ENCODE assay signal across 10 mouse cellular contexts in the genomic region with DNA sequence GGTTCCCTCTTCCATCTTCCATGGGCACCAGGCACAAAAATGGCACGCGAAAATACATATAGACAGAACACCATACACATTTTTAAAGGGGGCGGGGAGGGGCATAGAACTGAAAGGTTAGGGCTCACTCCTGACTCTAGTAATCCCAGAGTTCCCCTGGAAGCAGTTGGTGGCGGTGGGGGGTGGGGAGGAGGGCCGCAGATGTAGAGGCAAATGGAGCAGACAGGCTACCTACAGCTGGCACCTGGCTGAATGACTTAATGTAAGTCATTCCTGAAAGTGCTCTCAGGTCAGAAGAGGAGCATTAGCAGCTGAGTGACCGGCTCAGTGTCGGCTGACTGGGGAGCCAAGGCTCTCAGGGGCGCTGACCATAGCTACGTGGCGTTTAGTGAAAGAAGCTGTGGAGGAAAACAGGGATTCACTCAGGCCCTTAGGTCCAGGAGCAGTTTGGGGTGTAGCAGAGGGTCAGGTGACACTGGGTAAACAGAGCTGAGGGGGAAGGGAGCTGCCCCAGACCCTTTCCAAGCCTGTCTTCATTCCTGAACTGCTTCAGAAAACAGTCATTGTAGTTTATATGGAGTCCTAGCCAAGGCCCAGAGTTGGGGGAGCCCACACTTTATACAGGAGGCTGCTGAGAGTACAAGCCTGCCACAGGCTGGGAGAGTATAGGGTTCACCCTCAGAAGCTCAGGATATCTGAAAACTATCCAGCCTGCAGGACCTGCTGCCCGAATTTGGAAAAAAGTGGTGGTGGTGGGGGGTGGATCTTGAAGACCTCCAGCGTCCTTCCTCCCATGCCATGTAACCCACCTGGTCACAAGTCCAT. TPM values are rescaled to one million over a fixed set of nuclear protein-coding genes. Genes with fewer than 3 reads are reported as not detected.
A peak's percentile ranks its signal among the peaks of the same experiment; 100 is the strongest.
DNase-seq lines count a peak whose midpoint lies in the region; ATAC-seq and TF ChIP-seq lines count a peak whose summit lies in the region.
"Had no signal": no experiment of that assay in that cellular context is flagged by ENCODE, and none has a peak within 500 bp of the region (broad histone marks: within the 10 kb centered on the region; RNA-seq: fewer than 3 reads in every experiment).

No protein-coding gene starts in this region.

- H3K4me2 ChIP-seq in heart, embryonic 14.5 days (ENCODE audit: low read length), result peak overlapping the region; percentile 98; the same call in 1 of the 2 replicates
- H3K4me2 ChIP-seq in intestine, postnatal 0 days (replicated peaks; ENCODE audit: low read depth), result peak overlapping the region; percentile 97
- H3K4me2 ChIP-seq in stomach, embryonic 16.5 days (ENCODE audit: low read depth, low read length), result peak overlapping the region; percentile 69

- 42% methylated on average over 12 of the region's 12 CpGs for whole genome bisulfite sequencing in heart, embryonic 14.5 days
- 55% methylated on average over 12 of the region's 12 CpGs for WGBS in intestine, postnatal 0 days
- WGBS in stomach, embryonic 16.5 days, result 45% methylated on average over 12 of the region's 12 CpGs

- no peak overlapping the region for H3K27ac ChIP-seq in heart, embryonic 14.5 days (replicated peaks in 1 of 2; ENCODE audit: control insufficient read depth in 1 of 2, insufficient read depth in 1 of 2, low read depth in 2 of 2, low read length in 2 of 2)
- 0 out of 2 replicates have a peak overlapping the region, but pooled peaks have one; percentile 35 for H3K27ac ChIP-seq in intestine, postnatal 0 days (ENCODE audit: low read depth, low read length)
- peak overlapping the region; percentile 79 for H3K27ac ChIP-seq in stomach, embryonic 16.5 days (ENCODE audit: low read length)

- H3K9me3 ChIP-seq in heart, embryonic 14.5 days (ENCODE audit: control insufficient read depth, low read length), result no peaks in the 10 kb centered on the region
- no peaks in the 10 kb centered on the region for H3K9me3 ChIP-seq in megakaryocyte, embryonic 14.5 days
- H3K9me3 ChIP-seq in intestine, postnatal 0 days (ENCODE audit: control insufficient read depth), result no peaks in the 10 kb centered on the region
- H3K9me3 ChIP-seq in stomach, embryonic 16.5 days (replicated peaks; ENCODE audit: control insufficient read depth, low read length), result no peaks in the 10 kb centered on the region

- no peak for ATAC-seq in heart, embryonic 14.5 days (ENCODE audit: insufficient number of reproducible peaks, insufficient read depth, low FRiP score, low read depth)
- no peak for ATAC-seq in megakaryocyte, adult 5-6 weeks (ENCODE audit: poor library complexity, severe bottlenecking)
- no peak for ATAC-seq in intestine, postnatal 0 days
- ATAC-seq in stomach, embryonic 16.5 days (ENCODE audit: insufficient read depth, low FRiP score), result no peak

- DNase-seq in heart, postnatal 14 days, result no peak
- DNase-seq in spleen, adult 18-20 months, result no peak
- DNase-seq in thymus, adult 18-20 months, result no peak
- DNase-seq: cerebellum, postnatal 25 days had no signal

- H3K27me3 ChIP-seq in heart, embryonic 14.5 days (ENCODE audit: control insufficient read depth, insufficient read depth, low read length), result peaks cover 44% of the 10 kb centered on the region
- H3K27me3 ChIP-seq in megakaryocyte, embryonic 14.5 days (replicated peaks), result no peaks in the 10 kb centered on the region
- H3K27me3 ChIP-seq in intestine, postnatal 0 days (replicated peaks; ENCODE audit: control insufficient read depth, insufficient read depth, low read length), result no peaks in the 10 kb centered on the region
- no peaks in the 10 kb centered on the region for H3K27me3 ChIP-seq in stomach, embryonic 16.5 days (ENCODE audit: control insufficient read depth, insufficient read depth, low read length)

- H3K4me1 ChIP-seq in heart, embryonic 14.5 days (ENCODE audit: control insufficient read depth in 2 of 2, insufficient read depth in 2 of 2, low read length in 2 of 2), result peaks cover 10 to 20% of the 10 kb centered on the region in 2 experiments; a peak in 3 of 4 replicates
- peaks cover 88% of the 10 kb centered on the region for H3K4me1 ChIP-seq in megakaryocyte, embryonic 14.5 days
- peaks cover 8% of the 10 kb centered on the region for H3K4me1 ChIP-seq in intestine, postnatal 0 days (replicated peaks; ENCODE audit: control insufficient read depth, insufficient read depth, low read length)
- peaks cover 32% of the 10 kb centered on the region for H3K4me1 ChIP-seq in stomach, embryonic 16.5 days (ENCODE audit: control insufficient read depth, insufficient read depth, low read length)

- peaks cover 9% of the 10 kb centered on the region; the same call in 1 of the 2 replicates for H3K36me3 ChIP-seq in heart, embryonic 14.5 days (ENCODE audit: control insufficient read depth, insufficient read depth, low read length)
- H3K36me3 ChIP-seq in megakaryocyte, embryonic 14.5 days (replicated peaks; ENCODE audit: low read length), result peaks cover 47% of the 10 kb centered on the region
- H3K36me3 ChIP-seq in intestine, postnatal 0 days (ENCODE audit: control insufficient read depth, insufficient read depth), result peaks cover 7% of the 10 kb centered on the region; the same call in 1 of the 2 replicates
- H3K36me3 ChIP-seq in stomach, embryonic 16.5 days (ENCODE audit: control insufficient read depth, insufficient read depth, low read length), result 0 out of 2 replicates have a peak, but pooled peaks cover 4% of the 10 kb centered on the region

- no peak overlapping the region for H3K9ac ChIP-seq in heart, embryonic 14.5 days (ENCODE audit: low read length)
- H3K9ac ChIP-seq in intestine, postnatal 0 days (ENCODE audit: low read depth, low read length), result no peak overlapping the region
- H3K9ac ChIP-seq in stomach, embryonic 16.5 days (ENCODE audit: low read length), result peak overlapping the region; percentile 68

- H3K4me3 ChIP-seq in heart, embryonic 14.5 days (ENCODE audit: control insufficient read depth in 1 of 2, insufficient read depth in 1 of 2, low read depth in 1 of 2, low read length in 2 of 2), result no peak overlapping the region
- H3K4me3 ChIP-seq in megakaryocyte, embryonic 14.5 days (replicated peaks), result peak overlapping the region; percentile 95
- H3K4me3 ChIP-seq in intestine, postnatal 0 days (ENCODE audit: low read depth, low read length), result peak overlapping the region; percentile 75; the same call in 1 of the 2 replicates
- H3K4me3 ChIP-seq in stomach, embryonic 16.5 days (replicated peaks; ENCODE audit: low read length), result no peak overlapping the region

- TF ChIP-seq CTCF in intestine, postnatal 0 days (IDR thresholded peaks at IDR 0.05; ENCODE audit: low read depth), result no peak

- intact Hi-C loops in heart, postnatal 14 days (cut with DNase I), result no loop called here

RNA-seq across cellular contexts. Expression of gene Itgb7, which starts 10.9 kb away (rescaled TPM):
- polyA plus RNA-seq in heart, embryonic 14.5 days (2014; fragmentation: Nextera tagmentation; extraction: Ambion mirVana), result 0.65 and 1.4 TPM in 2 replicates
- 1 to 10 TPM; 1.5 to 1.8 TPM for total RNA-seq in heart, postnatal 14 days (2021)
- 1.9 and 19.9 TPM in 2 replicates for polyA plus RNA-seq in megakaryocyte, embryonic 14.5 days (2012; ENCODE audit: insufficient read depth, low replicate concordance)
- total RNA-seq in megakaryocyte, adult 5-6 weeks (2015), result 638 and 660 TPM in 2 replicates
- 1,192 and 1,305 TPM in 2 replicates for total RNA-seq in megakaryocyte, adult 5-6 weeks (2017)
- 2.6 and 2.9 TPM in 2 replicates for polyA plus RNA-seq in intestine, postnatal 0 days (2015; fragmentation: Nextera tagmentation; extraction: Ambion mirVana)
- 5.6 and 6.3 TPM in 2 replicates for polyA plus RNA-seq in stomach, embryonic 16.5 days (2015; fragmentation: Nextera tagmentation; extraction: Ambion mirVana)

RNA-seq across cellular contexts. Expression of gene Rarg, which starts 14.7 kb away (rescaled TPM):
- polyA plus RNA-seq in heart, embryonic 14.5 days (2014; fragmentation: Nextera tagmentation; extraction: Ambion mirVana), result 6.7 and 7.6 TPM in 2 replicates
- 10 to 100 TPM; 18.9 to 21.1 TPM for total RNA-seq in heart, postnatal 14 days (2021)
- 68.7 and 69.9 TPM in 2 replicates for polyA plus RNA-seq in megakaryocyte, embryonic 14.5 days (2012; ENCODE audit: insufficient read depth, low replicate concordance)
- 34.6 and 39.9 TPM in 2 replicates for total RNA-seq in megakaryocyte, adult 5-6 weeks (2015)
- total RNA-seq in megakaryocyte, adult 5-6 weeks (2017), result 30.8 and 31.9 TPM in 2 replicates
- polyA plus RNA-seq in intestine, postnatal 0 days (2015; fragmentation: Nextera tagmentation; extraction: Ambion mirVana), result 5.9 and 7.3 TPM in 2 replicates
- polyA plus RNA-seq in stomach, embryonic 16.5 days (2015; fragmentation: Nextera tagmentation; extraction: Ambion mirVana), result 41.2 and 48.6 TPM in 2 replicates

RNA-seq across cellular contexts. Expression of gene Gm9918, which starts 27.7 kb away (rescaled TPM):
- 0.15 TPM in 1 of 2 replicates, not detected in the other for polyA plus RNA-seq in heart, embryonic 14.5 days (2014; fragmentation: Nextera tagmentation; extraction: Ambion mirVana)
- total RNA-seq in heart, postnatal 14 days (2021), result not detected
- polyA plus RNA-seq in megakaryocyte, embryonic 14.5 days (2012; ENCODE audit: insufficient read depth, low replicate concordance), result not detected in 2 replicates
- total RNA-seq in megakaryocyte, adult 5-6 weeks (2015), result not detected in 2 replicates
- not detected in 2 replicates for total RNA-seq in megakaryocyte, adult 5-6 weeks (2017)
- 0.07 TPM in 1 of 2 replicates, not detected in the other for polyA plus RNA-seq in intestine, postnatal 0 days (2015; fragmentation: Nextera tagmentation; extraction: Ambion mirVana)
- polyA plus RNA-seq in stomach, embryonic 16.5 days (2015; fragmentation: Nextera tagmentation; extraction: Ambion mirVana), result 0.16 and 0.28 TPM in 2 replicates
- polyA plus RNA-seq: liver, embryonic 16.5 days had no signal

RNA-seq across cellular contexts. Expression of gene Mfsd5, which starts 36.6 kb away (rescaled TPM):
- 39.2 and 41.3 TPM in 2 replicates for polyA plus RNA-seq in heart, embryonic 14.5 days (2014; fragmentation: Nextera tagmentation; extraction: Ambion mirVana)
- 10 to 100 TPM; 16.7 to 19.0 TPM for total RNA-seq in heart, postnatal 14 days (2021)
- 72.6 and 109 TPM in 2 replicates for polyA plus RNA-seq in megakaryocyte, embryonic 14.5 days (2012; ENCODE audit: insufficient read depth, low replicate concordance)
- total RNA-seq in megakaryocyte, adult 5-6 weeks (2015), result 49.8 and 64.3 TPM in 2 replicates
- 34.8 and 35.1 TPM in 2 replicates for total RNA-seq in megakaryocyte, adult 5-6 weeks (2017)
- 80.4 and 81.1 TPM in 2 replicates for polyA plus RNA-seq in intestine, postnatal 0 days (2015; fragmentation: Nextera tagmentation; extraction: Ambion mirVana)
- polyA plus RNA-seq in stomach, embryonic 16.5 days (2015; fragmentation: Nextera tagmentation; extraction: Ambion mirVana), result 71.5 and 83.5 TPM in 2 replicates

RNA-seq across cellular contexts. Expression of gene Csad, which starts 38.1 kb away (rescaled TPM):
- polyA plus RNA-seq in heart, embryonic 14.5 days (2014; fragmentation: Nextera tagmentation; extraction: Ambion mirVana), result 35.1 and 36.4 TPM in 2 replicates
- 10 to 100 TPM; 21.3 to 23.7 TPM for total RNA-seq in heart, postnatal 14 days (2021)
- 13.8 and 14.5 TPM in 2 replicates for polyA plus RNA-seq in megakaryocyte, embryonic 14.5 days (2012; ENCODE audit: insufficient read depth, low replicate concordance)
- 5.6 and 9.3 TPM in 2 replicates for total RNA-seq in megakaryocyte, adult 5-6 weeks (2015)
- total RNA-seq in megakaryocyte, adult 5-6 weeks (2017), result 8.6 and 15.4 TPM in 2 replicates
- 22.8 and 26.8 TPM in 2 replicates for polyA plus RNA-seq in intestine, postnatal 0 days (2015; fragmentation: Nextera tagmentation; extraction: Ambion mirVana)
- 47.3 and 50.9 TPM in 2 replicates for polyA plus RNA-seq in stomach, embryonic 16.5 days (2015; fragmentation: Nextera tagmentation; extraction: Ambion mirVana)

Comparison
In these comparisons a context has a peak if more than half of its experiments do, and no peak if none do; other contexts are left out.
1. H3K27ac ChIP-seq: peak in intestine, postnatal 0 days (single experiment) and stomach, embryonic 16.5 days (single experiment); none in heart, embryonic 14.5 days (0 of 2).
2. H3K4me3 ChIP-seq: peak in megakaryocyte, embryonic 14.5 days (single experiment) and intestine, postnatal 0 days (single experiment); none in heart, embryonic 14.5 days (0 of 2) and stomach, embryonic 16.5 days (single experiment).
3. Peak in every context shown above with its lines, with median percentiles within 50 percentile points of each other: H3K4me2 ChIP-seq.